Mouse (Mus musculus) testis, adult 2 months (tissue): ENCODE measurements around the gene Calr. TPM values are rescaled to one million over a fixed set of nuclear protein-coding genes. Genes with fewer than 3 reads are reported as not detected.
"Not testable (repeated sequence)": the region's sequence is repeated elsewhere in the genome, so short reads cannot be mapped to it uniquely, and the experiment has no call there.

Experiments
- H3K27ac ChIP-seq: fragments of 200-500 bp; 2 replicates; pipeline ENCODE4 v1.5.1; 2012; ENCODE audit warnings: low read depth, low read length; ENCODE audit not compliant: control insufficient read depth, insufficient read depth
- H3K27me3 ChIP-seq: fragments of 200-500 bp; 2 replicates; pipeline ENCODE4 v1.6.1; 2012; ENCODE audit warnings: mild to moderate bottlenecking, low read length, moderate library complexity; ENCODE audit not compliant: control insufficient read depth, insufficient read depth
- H3K36me3 ChIP-seq: fragments of 200-500 bp; 2 replicates; pipeline ENCODE4 v1.6.1; 2012; ENCODE audit warnings: mild to moderate bottlenecking, low read length; ENCODE audit not compliant: control insufficient read depth, insufficient read depth
- H3K4me1 ChIP-seq: fragments of 200-500 bp; 2 replicates; pipeline ENCODE4 v1.6.1; 2012; ENCODE audit warnings: low read length; ENCODE audit not compliant: control insufficient read depth, insufficient read depth
- H3K4me3 ChIP-seq: fragments of 200-500 bp; 2 replicates; pipeline ENCODE4 v1.5.1; 2012; ENCODE audit warnings: low read depth, mild to moderate bottlenecking, low read length, moderate library complexity, mixed read lengths; ENCODE audit not compliant: control insufficient read depth
- CTCF ChIP-seq: fragments of 200-500 bp; IDR thresholded peaks from 2 replicates; pipeline ENCODE4 v1.5.1; 2012; ENCODE audit warnings: low read depth, mild to moderate bottlenecking, inconsistent platforms, low read length, moderate library complexity; ENCODE audit not compliant: control insufficient read depth, insufficient read depth, insufficient replicate concordance
- POLR2A ChIP-seq: fragments of 200-500 bp; IDR thresholded peaks from 2 replicates; pipeline ENCODE4 v1.6.1; 2012; ENCODE audit warnings: low read depth, mild to moderate bottlenecking, inconsistent platforms, low read length, moderate library complexity; ENCODE audit not compliant: control insufficient read depth
- polyA plus RNA-seq: library from polyadenylated mRNA; depleted of rRNA; stranded (reverse); fragments of >200 nt; gene quantifications from 2 replicates; pipeline ENCODE4 v1.2.3, GENCODE M21; 2012

Calr gene
- polyA plus RNA-seq, 1 experiment: 384 TPM

DNA sequence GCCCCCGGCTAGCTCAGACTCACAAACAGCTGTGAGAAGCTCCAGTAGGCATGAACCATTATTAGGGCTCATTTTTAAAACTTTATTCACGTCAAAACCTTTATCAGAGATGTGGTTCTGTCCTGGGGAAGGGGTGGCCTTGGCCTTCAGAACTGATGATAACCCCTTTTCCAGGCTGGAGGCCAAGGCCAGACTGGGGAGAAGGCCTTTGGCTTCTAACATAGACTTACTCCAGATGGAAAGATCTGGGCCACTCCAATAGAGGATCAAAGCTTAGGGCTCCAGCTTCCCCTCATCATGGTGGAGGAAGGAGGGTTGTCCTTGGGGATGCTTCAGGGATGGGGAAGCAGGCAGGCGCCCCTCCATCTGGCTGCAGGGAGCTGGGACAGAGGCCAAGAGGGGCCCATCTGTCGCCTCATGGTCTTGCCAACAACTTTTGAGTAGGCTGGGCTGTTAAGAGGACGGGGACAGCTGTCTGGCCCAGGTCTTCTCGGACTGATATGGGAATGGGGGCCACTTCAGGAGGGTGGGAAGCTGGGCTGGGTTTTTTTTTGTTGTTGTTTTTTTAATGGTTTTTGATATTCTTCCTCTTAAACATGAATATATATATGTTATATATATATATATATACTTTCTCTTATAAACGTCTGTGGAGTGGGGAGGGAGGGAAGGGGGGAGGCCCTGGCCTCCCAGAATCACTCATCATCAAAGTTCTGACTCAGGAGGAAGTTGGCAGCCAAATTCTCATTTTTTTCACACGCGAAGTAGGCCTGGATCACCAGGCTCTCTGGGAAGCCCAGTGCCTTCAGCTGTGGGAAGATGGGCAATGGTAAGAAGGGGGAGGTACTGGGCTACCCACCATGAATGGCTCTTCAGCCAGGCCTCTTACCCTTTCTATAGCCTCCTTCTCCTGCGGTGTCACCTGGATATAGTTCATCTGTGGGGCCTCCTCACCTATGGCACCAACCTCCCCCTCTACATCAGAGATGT, 11.6 kb downstream of the Calr start:
- Histone ChIP-seq H3K4me1 (peaks cover 8% of the 10 kb centered on the region), H3K27ac (no peak overlapping the region), H3K27me3 (no peaks in the 10 kb centered on the region), H3K36me3 (peaks cover 1% of the 10 kb centered on the region; the same call in 1 of the 2 replicates), H3K4me3 (no peak overlapping the region)
- TF ChIP-seq CTCF (no peak), POLR2A (no peak)

DNA sequence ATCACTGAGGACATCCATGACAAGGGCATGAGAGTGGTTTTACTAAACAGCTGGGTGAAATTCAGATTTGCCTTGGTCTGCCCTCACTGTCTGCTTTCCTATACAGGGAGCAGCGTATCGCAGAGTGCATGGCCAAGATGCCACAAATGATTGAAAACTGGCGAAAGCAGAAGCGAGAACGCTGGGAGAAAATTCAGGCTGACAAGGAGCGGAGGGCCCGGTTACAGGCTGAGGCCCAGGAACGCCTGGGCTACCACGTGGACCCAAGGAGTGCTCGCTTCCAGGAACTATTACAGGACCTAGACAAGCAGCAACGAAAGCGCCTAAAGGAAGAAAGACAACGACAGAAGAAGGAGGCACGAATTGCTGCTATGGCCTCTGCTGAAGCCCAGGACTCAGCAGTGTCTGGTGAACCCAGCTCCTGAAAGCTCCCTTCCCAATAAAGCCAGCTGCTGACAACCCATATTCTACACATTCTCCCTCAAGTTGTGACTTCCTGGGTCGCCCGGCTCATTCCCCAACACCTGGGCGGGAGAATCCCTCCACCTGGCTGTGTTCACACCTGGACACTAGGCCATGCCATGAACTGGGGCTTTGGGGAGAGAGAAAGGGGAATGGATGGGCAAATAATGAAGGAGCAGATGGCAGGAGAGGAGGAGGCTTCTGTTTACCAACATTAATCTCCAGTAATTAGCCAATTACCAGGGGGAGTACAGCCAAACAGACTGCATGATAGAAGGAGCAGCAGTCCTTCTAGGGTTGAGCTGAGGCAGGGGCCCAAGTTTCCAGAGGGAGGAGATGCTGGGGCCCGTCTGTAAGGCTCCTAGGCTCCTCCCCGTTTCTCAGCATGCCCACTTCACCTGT, 12.5 kb downstream of the Calr start:
- Histone ChIP-seq H3K4me3 (no peak overlapping the region), H3K36me3 (peaks cover 1% of the 10 kb centered on the region; the same call in 1 of the 2 replicates), H3K27ac (peak overlapping the region; percentile 45; the same call in 1 of the 2 replicates), H3K27me3 (no peaks in the 10 kb centered on the region), H3K4me1 (peaks cover 8% of the 10 kb centered on the region)
- TF ChIP-seq CTCF (no peak), POLR2A (no peak)

DNA sequence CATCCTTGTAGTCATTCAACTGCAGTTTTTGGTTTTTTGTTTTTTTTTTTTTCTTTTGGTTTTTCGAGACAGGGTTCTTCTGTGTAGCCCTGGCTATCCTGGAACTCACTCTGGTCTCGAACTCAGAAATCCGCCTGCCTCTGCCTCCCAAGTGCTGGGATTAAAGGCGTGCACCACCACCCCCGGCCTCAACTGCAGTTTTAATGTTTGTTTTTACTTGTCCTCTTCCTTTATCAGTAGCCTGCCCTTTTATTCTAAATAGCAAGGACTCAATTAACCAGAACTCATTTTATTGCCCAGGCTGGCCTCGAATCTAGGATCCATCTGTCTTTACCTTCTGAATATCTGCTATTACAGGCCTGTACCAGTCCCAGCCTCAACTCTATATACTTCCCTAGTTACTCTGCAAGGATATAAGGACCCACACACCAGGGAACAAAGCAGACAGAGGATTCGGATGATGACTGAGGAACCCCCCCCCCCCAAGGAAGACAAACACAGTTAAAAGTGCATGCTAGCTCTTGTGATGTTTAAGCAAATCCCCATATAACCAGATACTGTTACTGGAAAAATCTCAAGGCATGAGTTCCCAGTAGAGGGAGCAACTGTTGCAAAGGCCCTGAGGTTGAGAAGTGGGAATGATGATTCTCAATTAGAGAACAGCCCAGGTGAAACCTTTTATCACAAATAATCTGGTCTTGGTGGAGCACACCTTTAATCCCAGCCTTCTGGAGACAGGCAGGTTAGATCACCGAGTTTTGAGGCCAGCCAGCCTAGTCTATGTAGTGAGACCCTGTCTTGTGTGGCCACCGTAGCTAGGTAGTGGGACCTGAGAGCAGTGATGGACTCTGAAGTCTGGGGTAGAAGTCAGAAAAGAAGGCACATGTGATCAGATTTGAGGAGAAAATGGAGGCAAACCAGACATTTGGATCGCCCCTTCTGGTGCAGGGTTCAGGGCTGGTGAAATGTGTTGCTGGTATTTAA, 13.7 kb downstream of the Calr start:
- Histone ChIP-seq H3K36me3 (peaks cover 1% of the 10 kb centered on the region; the same call in 1 of the 2 replicates), H3K27ac (peak overlapping the region; percentile 71), H3K27me3 (no peaks in the 10 kb centered on the region), H3K4me1 (peaks cover 8% of the 10 kb centered on the region), H3K4me3 (peak overlapping the region; percentile 84)
- TF ChIP-seq POLR2A (no peak), CTCF (no peak)

DNA sequence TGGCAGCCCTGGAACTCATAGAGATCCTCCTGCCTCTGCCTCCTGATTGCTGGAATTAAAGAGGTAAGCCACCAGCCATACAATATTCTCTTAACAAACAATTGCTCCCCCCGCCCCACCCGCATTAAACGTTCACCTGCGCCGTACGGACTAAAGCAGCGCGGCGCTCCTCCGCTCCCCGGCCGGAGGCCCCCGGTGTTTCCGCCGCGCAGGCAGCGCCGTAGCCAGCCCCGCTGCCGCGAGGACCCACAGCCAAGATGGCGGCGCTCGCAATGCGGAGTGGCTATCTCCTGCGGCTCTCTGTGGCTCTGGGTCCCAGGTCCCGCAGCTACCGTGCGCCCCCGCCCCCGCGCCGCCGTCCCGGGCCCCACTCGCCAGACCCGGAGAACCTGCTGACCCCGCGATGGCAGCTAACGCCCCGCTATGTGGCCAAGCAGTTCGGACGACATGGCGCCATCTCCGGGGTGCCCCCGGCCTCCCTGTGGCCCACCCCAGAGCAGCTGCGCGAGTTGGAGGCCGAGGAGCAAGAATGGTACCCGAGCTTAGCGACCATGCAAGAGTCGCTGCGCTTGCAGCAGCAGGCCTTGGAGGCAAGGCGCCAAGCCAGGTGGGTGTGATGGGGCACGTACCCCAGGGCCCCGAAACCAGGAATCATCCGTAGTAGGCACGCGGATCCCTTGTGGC, 14.6 kb downstream of the Calr start:
- Histone ChIP-seq H3K27ac (peak overlapping the region; percentile 71), H3K4me3 (peak overlapping the region; percentile 84), H3K36me3 (no peaks in the 10 kb centered on the region), H3K27me3 (no peaks in the 10 kb centered on the region), H3K4me1 (peaks cover 2% of the 10 kb centered on the region)
- TF ChIP-seq CTCF: no peak
- TF ChIP-seq POLR2A: peak; percentile 67

DNA sequence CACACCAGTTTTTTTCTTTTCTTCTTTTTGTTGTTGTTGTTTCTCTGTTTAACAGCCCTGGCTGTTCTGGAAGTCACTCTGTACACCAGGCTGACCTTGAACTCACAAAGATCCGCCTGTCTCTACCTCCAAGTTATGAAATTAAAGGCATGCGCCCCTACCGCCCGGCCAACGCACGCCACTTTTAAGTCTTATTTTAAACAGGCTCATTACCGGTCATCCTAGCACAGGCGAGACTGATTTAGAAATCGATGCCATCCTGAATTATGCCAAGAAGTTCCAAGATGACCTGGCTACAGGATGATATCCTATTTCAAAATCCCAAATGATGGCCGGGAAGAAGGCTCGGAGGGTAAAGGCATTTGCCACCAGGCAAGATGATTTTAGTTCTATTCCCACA, 15.2 kb downstream of the Calr start, which contains the start of gene Gadd45gip1:
Gadd45gip1 (plus strand) TSS at position 33 of the 400 bp plus-strand sequence.
- TF ChIP-seq POLR2A (no peak), CTCF (peak; percentile 32; the same call in 1 of the 2 replicates)

DNA sequence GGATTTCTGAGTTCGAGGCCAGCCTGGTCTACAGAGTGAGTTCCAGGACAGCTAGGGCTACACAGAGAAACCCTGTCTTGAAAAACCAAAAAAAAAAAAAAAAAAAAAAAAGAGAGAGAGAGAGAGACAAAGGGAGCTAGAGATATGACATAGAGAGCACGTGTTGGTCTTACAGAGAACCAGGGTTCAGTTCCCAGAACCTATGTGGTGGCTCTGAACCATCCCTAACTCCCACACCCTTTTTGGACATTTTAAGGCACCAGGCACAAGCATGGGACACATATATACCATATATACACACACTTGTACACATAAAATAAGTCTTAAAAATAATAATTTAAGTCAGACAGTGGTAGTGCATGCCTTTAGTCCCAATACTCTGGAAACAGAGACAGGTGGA, 20.2 kb downstream of the Calr start:
- H3K27ac ChIP-seq: not testable (repeated sequence)

More for the DNA sequence above, 15.2 kb downstream of the Calr start, which contains the start of gene Gadd45gip1:
- H3K4me3 ChIP-seq: peak within 1 kb of the TSS; percentile 84
- no peaks in the 10 kb centered on the region for H3K36me3 ChIP-seq
- H3K27me3 ChIP-seq: no peaks in the 10 kb centered on the region
- peaks cover 2% of the 10 kb centered on the region for H3K4me1 ChIP-seq
- H3K27ac ChIP-seq: peak within 1 kb of the TSS; percentile 71

More for the DNA sequence above, 20.2 kb downstream of the Calr start:
- H3K4me3 ChIP-seq, H3K27me3 ChIP-seq, H3K36me3 ChIP-seq, H3K4me1 ChIP-seq: not testable (repeated sequence)
